Mouse (Mus musculus): ENCODE measurements around the gene Unc5a. TPM values are rescaled to one million over a fixed set of nuclear protein-coding genes. Genes with fewer than 3 reads are reported as not detected.

The Unc5a gene
- total RNA-seq, 4 experiments from 2014 or later = 7.6 to 14.6 (median 11.4) TPM

DNA sequence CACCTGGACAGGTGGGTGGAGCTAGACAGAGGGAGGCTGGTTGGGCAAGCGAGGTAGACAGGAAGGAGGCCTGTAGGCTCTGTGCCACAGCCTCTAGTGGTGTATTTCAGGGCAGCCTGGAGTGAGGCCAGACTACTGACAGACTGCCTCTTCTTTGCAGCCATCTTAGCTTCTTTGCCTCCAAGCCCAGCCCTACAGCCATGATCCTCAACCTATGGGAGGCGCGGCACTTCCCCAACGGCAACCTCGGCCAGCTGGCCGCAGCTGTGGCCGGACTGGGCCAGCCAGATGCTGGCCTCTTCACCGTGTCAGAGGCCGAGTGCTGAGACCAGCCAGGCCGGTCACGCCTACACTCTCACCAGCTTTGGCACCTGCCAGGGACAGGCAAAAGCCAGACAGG, 55.4 kb downstream of the Unc5a start:
- DNase-seq = no peak

DNA sequence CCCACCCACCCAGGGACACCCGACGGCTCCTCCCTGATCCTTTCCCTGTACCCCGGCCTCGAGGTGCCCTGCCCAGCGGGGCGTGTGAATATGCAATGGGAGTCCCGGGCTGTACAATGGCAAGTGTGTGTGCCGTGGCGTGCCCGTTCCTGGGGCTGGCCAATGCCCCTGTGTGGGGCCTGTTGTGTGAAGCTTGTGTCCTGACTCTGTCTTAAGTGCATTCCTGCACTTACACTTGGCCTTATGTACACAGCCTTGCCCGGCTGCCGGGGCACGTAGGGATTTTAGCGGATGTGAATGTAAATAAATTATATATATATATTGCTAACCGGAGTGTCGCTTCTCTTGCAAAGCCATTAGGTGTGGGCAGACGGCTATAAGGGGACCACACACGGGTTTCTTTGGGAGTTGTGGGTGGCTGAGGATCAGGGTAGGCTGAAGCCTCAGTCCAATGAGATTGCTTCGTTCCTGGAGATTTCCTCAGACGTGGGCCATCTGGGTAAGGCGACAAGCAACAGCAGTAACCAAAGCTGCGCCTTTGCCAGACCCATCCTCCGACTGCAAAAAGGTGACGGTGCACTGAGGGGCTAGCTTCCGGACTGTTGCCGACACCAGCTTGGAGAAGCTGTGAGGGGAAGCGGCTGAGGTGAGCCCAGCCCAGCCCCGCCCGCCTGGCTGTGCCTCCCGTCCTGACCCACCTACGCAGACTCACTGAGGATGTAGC, 56.6 kb downstream of the Unc5a start:
- DNase-seq = no peak

DNA sequence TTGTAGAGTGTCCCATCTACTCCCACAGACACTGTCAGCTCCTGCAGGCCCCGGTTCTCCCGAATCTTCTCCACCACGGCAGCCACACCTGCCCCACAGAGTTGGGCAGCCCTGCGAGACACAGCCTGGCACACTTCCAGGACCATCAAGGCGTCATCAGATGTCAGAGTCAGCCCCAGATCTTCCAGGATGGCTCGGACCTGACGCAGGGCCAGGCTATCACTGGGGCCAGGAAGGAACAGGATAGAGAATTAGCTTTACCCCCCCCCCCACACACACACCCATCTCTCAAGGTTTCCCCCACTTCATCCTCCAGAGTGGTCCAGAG, 57.2 kb downstream of the Unc5a start:
- no peak for DNase-seq

DNA sequence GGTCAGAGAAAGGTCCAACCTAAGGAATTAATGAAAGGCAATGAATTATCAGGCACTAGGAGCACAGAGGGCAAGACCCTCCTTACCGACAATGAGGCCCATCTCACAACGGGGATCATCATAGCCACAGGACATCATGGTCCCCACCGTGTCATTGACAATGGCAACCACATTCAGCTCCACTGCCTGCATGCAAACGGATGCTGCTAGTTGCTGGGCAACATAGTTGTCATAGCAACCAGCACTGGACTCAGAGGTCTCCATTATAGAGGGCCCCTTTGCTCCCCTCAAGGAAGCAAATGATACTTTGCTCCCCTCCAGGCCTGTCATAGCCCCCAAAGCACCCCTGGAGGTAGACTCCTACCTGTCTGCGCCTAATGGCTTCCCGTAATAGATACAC, 59.4 kb downstream of the Unc5a start:
- DNase-seq = no peak

DNA sequence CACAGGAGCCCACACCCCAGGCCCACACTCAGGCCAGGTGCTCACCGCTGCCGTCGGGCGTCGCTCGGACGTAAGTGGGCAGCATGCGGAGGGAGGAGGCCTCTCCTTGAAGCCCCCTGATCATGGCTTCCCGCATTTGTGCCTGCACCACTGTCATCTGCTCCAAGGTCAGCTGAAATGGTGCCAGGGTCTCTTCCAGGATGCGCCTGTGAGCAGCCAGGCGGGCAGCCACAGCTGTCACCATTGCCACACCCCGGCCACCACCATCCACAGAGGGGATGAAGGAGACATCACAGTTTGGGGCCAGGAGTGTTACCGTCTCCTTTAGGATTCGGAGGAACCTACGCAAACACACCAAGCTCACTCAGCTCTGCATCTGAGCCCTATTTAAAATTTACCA, 61.9 kb downstream of the Unc5a start:
- no peak for DNase-seq

DNA sequence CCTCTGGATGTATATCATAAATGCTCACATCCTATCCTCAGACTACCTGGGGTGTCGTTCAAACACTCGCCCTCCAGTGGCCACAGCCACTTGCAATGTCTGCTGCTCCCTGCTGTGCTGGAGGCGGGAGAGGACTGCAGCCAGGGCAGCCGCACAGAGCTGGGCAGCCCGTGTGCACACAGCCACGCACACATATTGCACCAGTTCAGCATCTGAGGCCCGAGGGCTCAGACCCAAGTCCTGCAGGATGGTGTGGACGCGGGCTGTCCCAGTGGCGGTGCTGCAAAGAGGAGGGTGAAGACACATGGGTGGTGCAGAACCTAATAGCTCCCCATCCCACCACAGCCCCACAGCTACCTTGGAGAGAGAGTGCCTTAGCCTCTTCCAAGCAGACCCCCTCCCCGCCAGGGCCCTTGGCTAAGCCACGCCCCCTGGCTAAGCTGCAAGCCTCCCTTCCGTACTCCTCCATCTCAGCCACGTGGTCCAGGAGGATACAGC, 62.8 kb downstream of the Unc5a start:
- no peak for DNase-seq

DNA sequence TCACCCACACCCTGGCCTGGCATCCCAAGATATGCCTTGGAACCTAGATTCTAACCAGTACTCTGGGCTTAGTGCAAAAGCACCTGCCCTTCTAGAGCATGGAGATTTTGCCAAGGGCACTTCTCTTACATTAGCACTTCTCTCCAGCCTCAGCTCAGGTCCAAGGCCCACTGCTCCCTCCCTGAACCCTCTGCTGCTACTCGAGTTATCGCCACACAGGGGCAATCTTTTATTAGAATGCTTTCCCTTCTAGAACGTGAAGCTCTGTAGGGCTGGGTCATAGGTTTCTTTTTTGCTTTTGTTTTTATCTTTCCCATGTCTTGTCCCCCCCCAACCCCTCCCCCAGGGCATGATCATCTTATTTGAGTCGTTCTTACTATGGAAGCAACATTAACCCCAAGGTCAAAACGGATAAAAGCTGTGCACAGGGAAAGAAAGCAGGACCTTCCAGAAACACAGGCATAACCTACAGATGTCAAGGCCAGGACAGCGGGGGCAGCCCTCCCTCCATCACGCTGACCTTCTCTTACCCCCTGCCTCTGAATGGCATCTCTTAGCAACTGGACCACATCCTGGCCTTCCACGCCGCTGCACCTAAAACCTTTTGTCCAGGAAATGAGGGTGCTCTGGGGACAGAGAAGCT, 64.6 kb downstream of the Unc5a start:
- no peak for DNase-seq

DNA sequence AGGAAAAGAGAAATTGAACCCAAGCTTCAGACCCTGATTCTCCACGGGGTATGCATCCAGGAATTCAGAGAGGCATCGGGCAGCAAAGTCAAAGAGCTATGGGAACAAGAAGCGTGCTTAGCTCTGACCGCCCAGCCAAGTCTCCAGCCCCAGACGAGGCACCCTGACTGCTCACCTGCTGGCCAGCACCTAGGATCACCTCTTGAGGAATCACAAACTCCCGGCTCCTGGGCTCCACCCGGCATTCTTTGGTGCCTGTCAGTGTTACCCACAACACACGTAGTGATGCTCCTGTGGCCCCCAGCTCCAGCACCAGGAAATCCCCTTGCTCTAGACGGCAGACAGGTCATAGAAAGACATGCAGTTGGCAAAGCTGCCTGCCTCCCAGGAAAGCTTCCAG, 65.2 kb downstream of the Unc5a start:
- DNase-seq = no peak

DNA sequence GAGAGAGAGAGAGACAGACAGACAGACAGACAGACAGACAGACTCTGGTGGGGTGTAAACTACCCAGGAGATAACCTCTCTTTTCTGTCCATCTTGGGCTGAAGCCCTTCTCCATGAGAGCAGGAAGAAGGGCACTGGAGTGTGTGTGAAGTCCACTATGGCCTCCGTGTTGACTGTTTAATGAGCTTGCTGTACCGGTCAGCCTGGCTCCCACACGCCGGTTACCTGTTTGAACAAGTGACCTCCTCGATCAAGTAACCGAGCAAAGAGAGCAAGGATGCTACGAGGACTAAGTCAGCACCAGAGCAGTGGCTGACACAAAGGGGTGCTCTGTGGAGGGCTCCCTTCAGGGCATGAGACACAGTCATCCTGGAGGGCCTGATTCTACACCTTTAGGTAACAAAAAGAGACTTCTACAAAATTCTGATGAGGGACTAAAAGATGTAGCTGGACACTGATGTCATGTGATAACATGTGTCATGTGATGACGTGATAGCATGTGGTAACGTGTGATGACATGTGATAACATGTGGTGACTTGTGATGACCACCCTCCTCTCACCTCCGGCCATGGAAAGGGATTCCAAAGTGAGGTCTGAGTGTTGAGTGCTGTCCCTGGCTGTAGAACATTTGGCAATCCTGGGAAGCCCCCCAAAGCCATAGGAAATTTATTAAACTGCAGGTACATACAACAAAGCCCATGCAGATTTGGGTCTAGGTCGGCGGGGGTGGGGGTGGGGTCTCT, 68.1 kb downstream of the Unc5a start:
- DNase-seq = no peak

DNA sequence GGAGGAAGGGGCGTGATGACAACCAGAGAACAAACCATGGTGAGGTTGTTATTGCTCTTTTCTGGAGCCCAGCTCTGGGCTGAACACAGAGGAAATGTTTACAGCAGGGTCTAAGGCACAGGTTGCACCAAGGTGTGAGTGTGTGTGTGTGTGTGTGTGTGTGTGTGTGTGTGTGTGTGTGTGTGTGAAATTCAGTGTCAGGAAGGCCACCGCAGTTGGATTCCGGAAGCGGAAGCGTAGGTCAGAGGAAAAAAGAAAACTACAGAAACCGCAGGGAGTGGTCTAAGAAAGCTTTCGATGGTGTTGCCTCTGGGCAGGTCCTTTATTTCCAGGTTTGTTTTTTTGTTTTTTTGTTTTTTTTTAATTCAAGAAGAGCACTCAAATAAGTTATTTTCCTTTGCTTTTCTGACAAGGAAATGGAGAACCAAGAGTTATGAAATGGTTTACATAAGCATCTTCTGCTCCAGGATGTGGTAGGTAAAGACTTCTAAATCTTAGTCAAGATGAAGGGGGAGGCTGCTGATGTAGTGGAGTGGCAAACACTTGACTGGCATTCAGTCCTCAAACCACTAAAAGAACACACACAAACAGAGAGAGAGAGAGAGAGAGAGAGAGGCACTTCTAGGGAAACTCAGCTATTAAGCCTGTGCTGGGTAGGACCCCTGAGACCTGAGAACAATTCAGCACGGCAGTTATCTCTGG, 68.8 kb downstream of the Unc5a start:
- no peak for DNase-seq

DNA sequence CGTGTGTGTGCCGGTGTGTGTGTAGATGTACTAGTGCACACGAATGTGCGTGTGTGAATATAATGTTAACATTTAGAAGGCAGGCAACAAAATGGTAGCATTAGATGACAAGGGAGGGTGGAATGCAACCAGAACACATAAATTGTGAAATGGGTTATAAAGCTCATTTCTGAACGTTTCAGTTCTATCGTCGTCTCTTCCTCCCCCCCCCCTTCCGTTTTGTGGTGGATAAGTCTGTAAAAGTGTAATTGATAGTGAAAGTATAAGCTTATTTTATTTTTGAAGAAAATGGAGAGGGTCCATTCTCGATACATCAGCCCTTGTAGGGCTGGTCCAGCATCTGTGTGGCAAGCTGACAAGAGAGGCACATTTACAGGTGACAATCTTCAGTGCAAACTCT, 69.5 kb downstream of the Unc5a start:
- DNase-seq = no peak

DNA sequence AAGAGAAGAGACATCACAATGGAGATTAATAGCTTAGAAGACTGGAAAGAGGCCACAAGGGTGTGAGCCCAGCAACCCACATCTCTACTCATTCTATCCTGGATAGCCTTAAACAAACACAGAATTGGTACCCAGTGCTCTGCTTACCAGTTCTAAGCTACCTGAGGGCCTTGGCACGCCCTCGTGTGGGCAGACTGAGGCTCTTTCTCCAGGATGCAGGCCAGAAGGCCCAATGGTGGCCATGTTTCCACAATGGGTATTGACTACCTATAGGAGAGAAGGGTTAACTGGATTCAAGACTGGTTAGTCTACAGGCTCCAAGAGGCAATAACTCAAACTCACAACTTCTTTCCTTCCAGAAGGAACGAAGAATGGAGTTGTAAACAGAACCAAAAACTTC, 70.0 kb downstream of the Unc5a start:
- no peak for DNase-seq

DNA sequence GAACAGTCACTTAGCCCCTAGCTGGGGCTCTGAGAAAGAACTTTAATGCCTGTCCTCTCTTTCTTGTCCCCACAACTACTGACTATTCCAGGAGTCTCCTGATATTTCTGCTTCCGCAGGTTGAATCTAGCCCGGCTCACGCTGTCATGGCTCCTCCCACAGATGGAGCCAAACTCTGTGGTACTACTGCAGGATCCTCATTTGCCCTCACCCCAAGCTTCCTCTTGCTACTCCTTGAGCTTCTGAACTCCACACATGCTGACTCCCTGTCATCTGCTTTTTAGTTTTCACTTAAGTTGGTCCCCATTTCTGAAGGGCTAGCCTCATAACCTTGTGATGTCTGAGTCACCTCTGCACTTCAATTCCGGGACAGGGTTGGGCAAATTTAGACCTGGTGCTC, 70.8 kb downstream of the Unc5a start:
- DNase-seq = no peak

DNA sequence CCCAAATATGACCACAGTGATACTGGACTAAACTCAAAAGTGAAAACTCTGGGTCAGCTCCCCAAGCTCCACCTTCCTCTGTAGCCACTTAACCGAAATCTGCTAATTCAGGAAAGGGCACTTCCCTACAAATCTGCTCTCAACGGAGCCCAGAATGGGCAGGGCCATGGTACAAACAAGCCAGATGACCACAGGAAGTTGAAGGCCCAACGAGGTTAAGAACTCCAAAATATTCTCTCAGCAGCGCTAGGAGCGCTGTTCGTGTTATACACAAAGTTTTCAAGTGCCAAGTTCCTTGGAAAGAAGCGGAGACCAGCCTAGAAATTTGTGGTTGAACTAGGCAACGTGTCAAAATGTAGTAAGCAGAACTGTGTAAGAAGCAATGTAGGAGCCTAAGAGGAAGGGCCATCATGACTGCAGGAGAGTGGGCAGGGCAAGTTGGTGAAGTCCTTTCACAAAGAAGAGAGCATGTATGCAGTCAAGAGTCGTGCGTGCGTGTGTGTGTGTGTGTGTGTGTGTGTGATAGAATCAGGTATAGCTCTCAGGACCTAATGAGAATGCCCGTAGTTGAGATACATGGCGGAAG, 72.1 kb downstream of the Unc5a start, which contains the start of gene Hk3:
Hk3 (minus strand) TSS at position 192 of the 586 bp plus-strand sequence.
- DNase-seq = no peak

DNA sequence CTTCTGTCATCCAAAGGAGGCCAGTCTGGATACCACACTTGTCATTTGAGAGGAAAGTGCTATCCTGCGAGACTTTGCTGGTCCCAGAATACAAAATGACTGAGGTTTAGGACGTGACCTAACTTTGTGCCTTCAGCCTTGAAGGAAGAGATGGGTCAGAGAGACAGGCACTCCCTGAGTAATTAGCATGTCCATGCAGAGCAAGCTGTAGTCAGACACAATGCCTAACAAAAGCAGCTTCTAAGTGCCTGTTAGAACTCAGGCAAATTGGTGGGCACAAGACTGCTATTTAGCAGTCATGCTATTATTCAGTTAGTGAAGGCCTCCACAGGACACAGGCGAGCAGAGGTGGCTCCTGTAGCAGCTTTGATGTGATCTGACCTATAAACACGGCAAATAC, 73.0 kb downstream of the Unc5a start:
- no peak for DNase-seq

DNA sequence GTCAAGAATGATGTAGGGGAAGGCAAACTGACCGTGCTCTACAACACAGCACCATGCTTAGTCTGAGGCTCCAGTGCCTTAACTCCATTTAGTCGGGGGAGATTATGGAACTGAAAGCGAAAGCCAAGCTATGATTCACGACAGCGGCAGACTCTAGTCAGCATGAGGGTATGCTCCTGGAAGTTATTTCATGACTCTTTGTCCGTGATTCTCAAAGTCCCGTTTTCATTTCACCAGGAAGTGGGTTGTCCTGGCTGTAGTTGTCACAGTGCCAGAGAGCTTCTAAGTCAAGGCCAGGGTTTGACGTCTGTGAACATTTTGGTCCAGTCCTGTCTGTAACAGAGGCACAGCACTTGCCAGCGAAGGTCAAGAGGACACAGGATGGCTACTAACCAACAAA, 73.5 kb downstream of the Unc5a start:
- DNase-seq = peak; percentile 71

DNA sequence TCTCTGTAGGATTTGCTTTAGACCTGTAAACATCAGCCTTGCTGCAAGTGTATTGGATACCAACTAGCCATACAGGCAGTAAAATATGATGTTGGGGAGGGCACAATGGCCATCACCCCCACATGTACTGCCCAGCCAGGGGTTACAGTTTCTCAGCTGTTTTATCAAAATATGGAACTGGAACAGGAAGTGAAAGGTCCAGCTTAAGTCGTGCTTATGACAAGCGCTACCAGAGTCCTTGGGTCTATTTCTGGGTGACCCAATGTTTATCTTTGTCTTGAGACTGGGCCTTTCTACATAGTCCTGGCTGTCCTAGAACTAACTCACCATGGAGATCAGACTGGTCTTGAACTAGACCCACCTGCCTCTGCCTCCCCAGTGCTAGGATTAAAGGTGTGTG, 75.0 kb downstream of the Unc5a start:
- DNase-seq = no peak

DNA sequence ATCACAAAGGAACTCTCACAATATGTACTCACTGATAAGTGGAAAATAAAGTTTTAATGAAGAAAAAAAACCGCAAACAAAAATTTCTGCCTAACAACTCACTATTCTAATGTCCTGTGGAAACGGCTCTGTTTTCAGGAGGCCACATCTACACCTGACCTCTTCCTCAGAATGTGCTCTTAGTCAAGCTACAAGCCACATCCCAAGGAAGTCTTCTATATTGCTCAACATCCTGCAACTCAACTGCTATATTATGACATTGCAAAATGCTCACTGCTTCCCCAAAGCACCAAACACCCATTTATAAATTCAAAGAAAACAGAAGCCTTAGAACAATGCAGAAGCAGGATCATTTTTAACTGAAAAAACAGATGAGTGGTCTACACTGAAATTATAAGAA, 90.8 kb downstream of the Unc5a start:
- DNase-seq = no peak

DNA sequence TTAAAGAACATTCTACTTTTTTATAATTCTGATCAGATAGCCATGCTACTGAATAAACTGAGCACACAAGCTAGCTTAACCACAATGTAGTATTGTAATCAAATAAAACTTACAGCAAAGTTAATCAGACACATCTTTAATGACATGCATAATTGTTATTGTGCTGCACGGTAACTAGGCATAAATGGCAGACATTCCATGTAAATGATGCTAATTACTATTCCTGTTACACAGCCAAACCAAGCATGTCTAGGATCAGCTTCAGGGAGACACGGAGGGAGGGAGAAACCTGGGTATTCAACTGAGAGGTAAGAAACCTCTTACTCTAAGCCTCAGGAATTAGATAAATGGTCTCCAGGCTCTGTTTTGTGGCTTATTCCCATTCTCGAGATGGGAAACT, 98.5 kb downstream of the Unc5a start:
- DNase-seq = no peak

Measured in adrenal gland, adult 8-10 months (tissue).